Mouse (Mus musculus) left cerebral cortex, adult 2 months (tissue): ENCODE results near the gene Fhod1. TPM values are rescaled to one million over a fixed set of nuclear protein-coding genes. Genes with fewer than 3 reads are reported as not detected.

ENCODE experiments used
- DNase-seq, 2 experiments: peaks; one replicate each; pipeline ENCODE4 v3.0.0; 2021 to 2022; ENCODE audit warnings: low spot score in 2 of 2, mixed read lengths in 1 of 2; ENCODE audit errors: extremely low spot score in 1 of 2
- H3K27ac ChIP-seq: fragments of 200-600 bp; 2 replicates; pipeline ENCODE4 v1.8.1; 2022
- H3K4me3 ChIP-seq: fragments of 200-600 bp; 2 replicates; pipeline ENCODE4 v1.8.1; 2022
- CTCF ChIP-seq: fragments of 200-600 bp; IDR thresholded peaks from 2 replicates; pipeline ENCODE4 v1.8.1; 2022; ENCODE audit warnings: antibody characterized with exemption, mild to moderate bottlenecking, moderate library complexity
- intact Hi-C: fragments of 180-260 bp; cut with DNase I; formaldehyde crosslinking; loops from one replicate; pipeline ENCODE4 v1.15.1; 2025
- total RNA-seq, 2 experiments: library from RNA; stranded (reverse); gene quantifications; 2 replicates each; pipeline ENCODE4 v1.2.3; 2021

Fhod1 gene
- total RNA-seq, 2 experiments from 2014 or later: 3.5 to 3.7 TPM

DNA sequence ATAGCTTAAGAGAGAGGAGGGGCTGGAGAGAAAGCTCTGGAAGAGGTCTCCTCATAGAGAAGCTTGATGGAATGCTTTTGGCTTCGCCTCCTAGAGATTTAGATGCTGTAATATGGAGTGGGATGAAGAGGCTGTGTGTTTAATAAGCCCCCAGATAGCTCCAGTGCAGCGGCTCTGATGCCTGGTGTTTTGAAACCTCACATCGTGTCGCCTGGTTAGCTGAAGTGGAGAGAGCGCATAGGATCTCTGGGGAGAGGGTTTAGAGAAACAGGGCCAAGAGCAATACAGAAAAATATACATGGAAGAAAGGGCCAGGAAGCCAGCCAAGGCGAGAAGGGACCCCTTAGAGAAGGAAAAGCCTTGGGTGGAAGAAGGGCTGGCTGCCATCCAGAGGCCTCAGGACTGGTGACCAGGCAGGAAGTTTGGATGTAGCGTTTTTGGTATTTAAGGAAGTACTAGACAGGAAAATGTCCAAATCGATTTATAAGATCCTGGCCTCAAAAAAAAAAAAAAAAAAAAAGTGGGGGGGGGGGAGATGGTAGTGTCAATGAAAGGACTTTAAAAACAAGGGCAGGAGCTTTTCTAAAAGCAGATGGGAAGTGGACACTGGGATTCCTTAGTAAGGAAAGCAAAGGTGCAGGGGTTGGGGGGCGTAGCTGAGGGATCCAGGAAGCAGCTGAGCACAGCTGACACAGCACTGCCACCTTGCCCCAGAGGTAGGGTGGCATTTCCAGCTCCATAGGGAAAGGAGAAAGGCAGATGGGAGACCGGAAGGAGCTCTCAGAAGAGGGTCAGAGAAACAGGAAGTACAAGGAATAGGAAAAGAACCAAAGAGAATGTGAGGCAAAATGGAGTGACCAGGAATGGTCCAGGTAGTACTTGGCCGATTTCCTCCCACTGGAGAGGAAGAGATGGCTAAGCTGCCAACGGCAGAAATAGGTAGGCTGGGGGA is 14.3 kb upstream of the Fhod1 start:
- TF ChIP-seq CTCF: no peak
- intact Hi-C loops: no loop called here
- no peak overlapping the region for H3K27ac ChIP-seq
- H3K4me3 ChIP-seq: no peak overlapping the region
- DNase-seq: no peak

DNA sequence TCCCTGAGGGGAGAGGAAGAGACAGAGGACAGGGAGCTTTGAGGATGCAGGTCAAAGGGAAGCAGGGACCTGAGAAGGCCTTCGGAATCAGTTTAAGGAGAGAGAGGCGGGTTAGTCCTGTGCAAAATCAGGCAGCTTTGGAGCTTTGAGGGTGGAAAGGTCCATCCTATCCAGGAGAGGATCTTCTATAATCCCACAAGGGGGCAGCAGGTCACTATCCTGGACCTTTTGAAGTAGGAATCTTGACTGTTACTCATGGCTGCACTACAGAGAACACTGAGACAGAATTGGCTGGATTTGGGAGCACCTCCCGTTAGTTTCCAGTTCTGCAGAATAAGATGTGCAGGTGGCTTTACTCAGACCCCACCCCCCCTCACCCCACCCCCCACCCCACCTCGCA is 11.9 kb upstream of the Fhod1 start:
- intact Hi-C loops: loop anchor here (2.0 kb wide), 1 partner anchor 37 kb away; no protein-coding TSS in a partner anchor
- H3K27ac ChIP-seq: no peak overlapping the region

DNA sequence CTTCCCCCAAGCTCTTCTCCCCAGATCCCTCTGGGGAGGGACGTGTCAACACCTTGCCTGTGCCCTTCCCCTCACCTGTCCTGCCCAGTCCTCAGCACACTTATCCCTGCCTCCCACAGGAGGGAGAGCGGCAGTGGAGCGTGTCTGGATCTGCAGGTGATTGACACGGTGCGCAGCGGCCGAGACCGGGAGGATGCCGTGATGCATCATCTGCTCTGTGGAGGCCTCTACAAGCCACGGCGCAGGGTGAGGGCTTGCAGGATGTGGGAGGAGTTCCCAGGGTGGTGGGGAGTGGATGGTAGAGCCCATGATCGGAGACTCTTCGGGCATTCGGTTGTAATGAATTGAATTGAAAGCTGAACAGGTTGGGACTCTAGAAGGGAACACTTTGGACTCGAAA is 11.5 kb upstream of the Fhod1 start:
- intact Hi-C loops: loop anchor here (2.0 kb wide), 1 partner anchor 38 kb away; no protein-coding TSS in a partner anchor
- Histone ChIP-seq H3K4me3 (no peak overlapping the region), H3K27ac (no peak overlapping the region)
- TF ChIP-seq CTCF: no peak
- no peak for DNase-seq

More for the DNA sequence above, 11.9 kb upstream of the Fhod1 start:
- TF ChIP-seq CTCF: peak; percentile 37
- no peak for DNase-seq
- H3K4me3 ChIP-seq: no peak overlapping the region

DNA sequence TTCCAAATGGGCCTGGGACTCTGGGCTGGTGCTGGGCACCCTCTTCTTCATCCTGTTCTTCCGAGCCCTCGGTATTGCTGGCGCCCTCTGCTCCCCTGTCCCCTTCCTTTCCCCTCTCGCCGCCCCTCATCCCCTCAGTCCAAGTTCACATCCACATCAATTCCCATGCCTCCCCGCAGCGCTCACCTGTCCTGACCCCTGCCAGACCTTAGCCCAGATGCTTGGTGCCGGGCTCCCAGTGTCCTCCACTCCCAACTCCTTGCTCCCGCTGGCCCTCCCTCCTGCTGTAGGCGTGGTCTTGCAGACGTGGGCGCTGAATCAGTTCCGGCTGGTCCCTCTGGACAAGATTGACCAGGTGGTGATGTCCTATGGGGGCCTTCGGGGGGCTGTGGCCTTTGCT is 8.9 kb upstream of the Fhod1 start:
- intact Hi-C loops: no loop called here
- Histone ChIP-seq H3K27ac (no peak overlapping the region), H3K4me3 (no peak overlapping the region)
- no peak for DNase-seq
- TF ChIP-seq CTCF: no peak

DNA sequence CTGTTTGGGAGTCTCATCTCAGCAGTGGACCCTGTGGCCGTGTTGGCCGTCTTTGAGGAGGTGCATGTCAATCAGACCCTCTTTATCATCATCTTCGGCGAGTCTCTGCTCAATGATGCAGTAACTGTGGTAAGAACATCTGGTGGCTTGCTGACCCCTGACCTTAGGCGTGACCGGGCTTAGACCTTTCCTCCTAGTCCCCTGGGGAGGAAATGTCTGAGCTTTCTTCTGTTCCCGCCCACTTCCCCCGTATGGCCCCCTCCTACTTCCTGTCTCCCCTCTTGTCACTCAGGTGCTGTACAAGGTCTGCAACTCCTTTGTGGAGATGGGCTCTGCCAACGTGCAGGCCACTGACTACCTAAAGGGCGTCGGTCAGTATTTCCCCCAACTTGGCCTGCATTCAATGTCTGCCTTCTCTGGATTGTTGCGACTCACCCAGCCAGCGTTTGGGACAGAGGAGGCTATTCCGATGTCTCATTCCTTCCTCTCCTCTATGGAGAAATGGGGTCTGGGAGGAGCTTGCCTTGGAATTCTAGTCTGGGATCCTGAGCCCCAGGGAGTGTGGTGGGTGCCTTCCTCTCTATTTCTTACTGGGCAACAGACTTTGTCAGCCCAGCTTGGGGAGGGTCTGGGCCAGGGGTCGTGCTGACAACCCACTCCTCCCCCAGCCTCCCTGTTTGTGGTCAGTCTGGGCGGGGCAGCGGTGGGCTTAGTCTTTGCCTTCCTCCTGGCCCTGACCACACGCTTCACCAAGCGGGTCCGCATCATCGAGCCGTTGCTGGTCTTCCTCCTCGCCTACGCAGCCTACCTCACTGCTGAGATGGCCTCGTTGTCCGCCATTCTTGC is 7.6 kb upstream of the Fhod1 start:
- intact Hi-C loops: no loop called here
- H3K27ac ChIP-seq: no peak overlapping the region
- no peak for DNase-seq
- no peak for TF ChIP-seq CTCF
- H3K4me3 ChIP-seq: no peak overlapping the region

DNA sequence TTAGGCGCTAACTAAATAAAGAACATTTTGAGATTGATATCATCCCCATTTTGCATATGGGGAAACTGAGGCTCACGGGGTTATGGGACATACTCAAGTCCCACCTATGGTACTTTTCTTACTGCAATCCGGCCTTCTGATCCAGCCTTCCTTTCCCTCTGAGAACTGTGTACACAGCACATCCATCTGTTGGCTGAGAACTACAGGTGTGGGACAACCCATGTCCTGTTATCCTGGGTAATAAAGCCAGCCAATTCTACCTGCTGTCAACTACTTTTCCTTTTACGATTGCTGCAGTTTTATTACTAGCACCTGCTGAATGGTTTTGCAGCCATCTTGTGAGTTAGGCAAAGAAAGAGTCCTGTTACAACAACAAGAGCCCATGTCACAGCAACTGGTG is 6.8 kb upstream of the Fhod1 start:
- no peak for DNase-seq
- Histone ChIP-seq H3K27ac (no peak overlapping the region), H3K4me3 (no peak overlapping the region)
- intact Hi-C loops: no loop called here
- TF ChIP-seq CTCF: no peak

DNA sequence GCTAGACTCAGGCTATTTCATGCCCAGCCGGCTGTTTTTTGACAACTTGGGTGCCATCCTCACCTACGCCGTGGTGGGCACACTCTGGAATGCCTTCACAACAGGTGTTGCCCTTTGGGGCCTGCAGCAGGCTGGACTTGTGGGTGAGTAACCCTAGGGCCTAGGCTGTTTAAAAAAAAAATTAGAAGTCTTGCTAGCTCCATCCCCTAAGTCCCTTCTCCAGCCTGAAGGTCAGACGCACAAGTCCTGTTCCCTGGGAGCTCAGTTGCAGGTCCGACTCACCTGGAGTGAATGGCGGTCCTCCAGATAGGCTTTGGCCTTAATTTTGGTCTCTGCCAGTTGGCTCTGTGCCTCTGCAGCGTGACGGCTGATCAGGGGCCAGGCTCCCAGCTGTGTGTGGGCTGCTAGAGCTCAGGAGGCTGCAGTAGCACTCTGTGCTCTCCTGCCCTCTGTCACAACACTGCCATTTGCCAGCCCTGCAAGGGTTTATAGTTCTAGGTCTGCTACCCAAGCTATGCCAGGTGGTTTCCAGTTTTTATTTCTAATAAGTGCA is 5.9 kb upstream of the Fhod1 start:
- DNase-seq: no peak
- intact Hi-C loops: no loop called here
- no peak for TF ChIP-seq CTCF
- no peak overlapping the region for H3K4me3 ChIP-seq
- no peak overlapping the region for H3K27ac ChIP-seq

DNA sequence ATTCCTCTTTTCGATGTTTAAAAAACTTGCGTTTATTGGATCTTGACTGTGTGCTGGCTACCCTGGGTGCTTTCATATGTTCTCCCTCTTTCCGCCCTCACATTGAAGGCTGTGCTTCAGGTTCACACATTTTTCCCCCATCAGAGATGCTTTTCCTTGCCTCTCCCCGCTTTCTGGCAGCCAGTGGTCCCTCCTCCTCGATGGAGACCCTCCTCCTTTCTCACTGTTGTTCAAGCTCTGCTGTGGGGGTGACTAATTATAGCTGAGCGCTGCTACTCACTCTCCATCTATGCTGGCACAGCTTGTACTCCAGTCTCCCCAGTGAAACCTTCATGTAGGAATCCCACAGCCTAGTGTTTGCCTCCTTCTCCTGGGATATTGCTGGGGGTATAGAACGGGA is 2.4 kb upstream of the Fhod1 start:
- DNase-seq: no peak
- H3K4me3 ChIP-seq: peak overlapping the region; percentile 72
- intact Hi-C loops: no loop called here
- no peak for TF ChIP-seq CTCF
- no peak overlapping the region; the same call in 1 of the 2 replicates for H3K27ac ChIP-seq

DNA sequence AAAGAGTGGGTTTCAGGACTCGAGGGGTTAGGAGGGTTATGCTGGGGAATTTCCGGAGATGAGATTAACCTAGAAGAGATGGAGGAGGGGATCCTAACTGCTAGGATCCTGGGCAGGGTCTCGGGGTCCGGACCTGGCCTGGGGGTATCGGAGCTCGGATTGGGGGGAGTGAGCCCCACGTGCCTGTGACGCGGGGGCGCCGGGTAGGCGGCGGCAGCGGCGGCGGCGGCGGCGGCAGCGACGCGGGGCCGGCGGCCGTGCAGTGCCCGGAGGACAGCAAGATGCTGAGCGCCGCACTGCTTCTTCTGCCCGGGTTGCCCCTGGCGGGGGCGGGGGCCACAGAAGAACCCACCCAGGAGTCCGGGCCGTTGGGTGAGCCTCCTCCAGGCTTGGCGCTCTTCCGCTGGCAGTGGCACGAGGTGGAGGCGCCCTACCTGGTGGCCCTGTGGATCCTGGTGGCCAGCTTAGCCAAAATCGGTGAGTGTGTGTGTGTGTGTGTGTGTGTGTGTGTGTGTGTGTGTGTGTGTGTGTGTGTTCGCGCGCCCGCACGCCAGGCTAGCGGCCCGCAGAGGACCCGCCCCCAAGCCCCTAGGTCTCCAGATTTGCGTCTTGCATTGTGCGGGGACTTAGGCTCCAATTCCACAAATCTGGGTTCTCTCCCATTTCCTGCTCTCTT is 1.5 kb upstream of the Fhod1 start:
- peak; percentile 50 to 58 for DNase-seq
- intact Hi-C loops: no loop called here
- Histone ChIP-seq H3K4me3 (peak overlapping the region; percentile 72), H3K27ac (peak overlapping the region; percentile 81)
- no peak for TF ChIP-seq CTCF

DNA sequence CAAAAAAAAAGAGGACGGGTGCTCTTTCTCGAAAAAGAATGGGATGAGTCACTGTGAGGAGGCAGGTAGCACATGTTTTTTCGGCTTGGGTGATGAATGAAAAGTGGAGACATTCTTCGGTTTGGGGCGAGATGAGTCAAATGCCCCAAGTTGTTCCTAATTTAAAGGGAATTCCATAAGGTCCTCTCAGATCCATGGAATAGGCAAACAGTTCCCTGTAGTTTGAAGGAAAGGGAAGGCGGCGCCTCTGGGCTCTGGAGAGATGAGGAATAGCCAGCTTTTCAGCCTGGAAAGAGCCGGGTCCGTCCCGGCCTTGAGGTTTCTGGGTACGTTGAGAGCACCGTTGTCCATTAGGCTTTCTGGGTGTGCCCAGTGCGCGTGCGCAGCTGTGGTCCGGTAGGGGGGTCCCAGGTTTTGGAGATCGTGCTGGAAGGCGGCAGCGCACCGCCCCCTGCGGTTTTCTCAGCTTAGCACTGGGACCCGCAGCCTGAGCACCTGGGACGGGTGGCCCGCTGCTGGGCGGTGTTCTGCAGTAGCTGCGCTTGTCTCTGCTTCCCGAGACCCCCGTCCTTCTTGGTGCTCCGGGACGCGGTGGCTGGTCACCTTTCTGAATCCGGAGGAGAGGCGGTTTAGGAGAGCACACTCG is 820 bp upstream of the Fhod1 start, which contains the start of gene Slc9a5:
Slc9a5 (plus strand) TSS at position 394 of the 646 bp plus-strand sequence.
- TF ChIP-seq CTCF: peak; percentile 11; the same call in 1 of the 2 replicates
- intact Hi-C loops: no loop called here
- Histone ChIP-seq H3K27ac (peak within 1 kb of the TSS; percentile 81), H3K4me3 (peak within 1 kb of the TSS; percentile 72)
- peak; percentile 52 to 61 for DNase-seq
